Mouse (Mus musculus) heart, embryonic 16.5 days (tissue): ENCODE results near the gene Rab40b. TPM values are rescaled to one million over a fixed set of nuclear protein-coding genes. Genes with fewer than 3 reads are reported as not detected.
"Not testable (repeated sequence)": the region's sequence is repeated elsewhere in the genome, so short reads cannot be mapped to it uniquely, and the experiment has no call there.

Source experiments
- ATAC-seq: fragments of 200-750 bp; cut with Nextera tagmentation; replicated peaks from 2 replicates; pipeline ENCODE4 v1.8.0; 2017; ENCODE audit warnings: moderate number of reproducible peaks; ENCODE audit not compliant: insufficient read depth, low FRiP score; ENCODE audit errors: extremely low read depth
- H3K27ac ChIP-seq: fragments of 300-500 bp; sonication (generic); 2 replicates; pipeline ENCODE4 v1.5.1; 2014; ENCODE audit warnings: mild to moderate bottlenecking, low read length, control low read depth, moderate library complexity
- H3K27me3 ChIP-seq: fragments of 300-500 bp; sonication (generic); 2 replicates; pipeline ENCODE4 v1.6.1; 2014; ENCODE audit warnings: low read length, mixed read lengths; ENCODE audit not compliant: control insufficient read depth, insufficient read depth
- H3K36me3 ChIP-seq: fragments of 300-500 bp; sonication (generic); 2 replicates; pipeline ENCODE4 v1.6.1; 2014; ENCODE audit not compliant: control insufficient read depth, insufficient read depth
- H3K4me1 ChIP-seq: fragments of 300-500 bp; sonication (generic); 2 replicates; pipeline ENCODE4 v1.6.1; 2014; ENCODE audit warnings: low read length, mixed read lengths; ENCODE audit not compliant: control insufficient read depth, insufficient read depth
- H3K4me2 ChIP-seq: fragments of 300-500 bp; sonication (generic); 2 replicates; pipeline ENCODE4 v1.6.1; 2014; ENCODE audit warnings: low read depth, mild to moderate bottlenecking, control low read depth, low read length
- H3K4me3 ChIP-seq: fragments of 300-500 bp; sonication (generic); 2 replicates; pipeline ENCODE4 v1.5.1; 2014; ENCODE audit warnings: mild to moderate bottlenecking, control low read depth, low read length
- H3K9ac ChIP-seq: fragments of 300-500 bp; sonication (generic); 2 replicates; pipeline ENCODE4 v1.6.1; 2014; ENCODE audit warnings: low read length, control low read depth
- H3K9me3 ChIP-seq: fragments of 300-500 bp; sonication (generic); replicated peaks from 2 replicates; pipeline ENCODE4 v1.6.1; 2016; ENCODE audit warnings: low read length; ENCODE audit not compliant: control insufficient read depth
- WGBS: fragments of 180-500 bp; shearing (Covaris S2); extraction: QIAGEN DNeasy Blood & Tissue Kit; methylation state at CpG from one replicate; pipeline ENCODE4 v1.1.7; 2014; 5-methylcytosine and 5-hydroxymethylcytosine counted together
- polyA plus RNA-seq: library from polyadenylated mRNA; unstranded; fragments of >200 nt; fragmentation: Nextera tagmentation; extraction: Ambion mirVana; gene quantifications from 2 replicates; pipeline ENCODE4 v1.2.1, GENCODE M21; 2015

The Rab40b gene
- polyA plus RNA-seq, 1 experiment from 2014 or later = 7.9 TPM

DNA sequence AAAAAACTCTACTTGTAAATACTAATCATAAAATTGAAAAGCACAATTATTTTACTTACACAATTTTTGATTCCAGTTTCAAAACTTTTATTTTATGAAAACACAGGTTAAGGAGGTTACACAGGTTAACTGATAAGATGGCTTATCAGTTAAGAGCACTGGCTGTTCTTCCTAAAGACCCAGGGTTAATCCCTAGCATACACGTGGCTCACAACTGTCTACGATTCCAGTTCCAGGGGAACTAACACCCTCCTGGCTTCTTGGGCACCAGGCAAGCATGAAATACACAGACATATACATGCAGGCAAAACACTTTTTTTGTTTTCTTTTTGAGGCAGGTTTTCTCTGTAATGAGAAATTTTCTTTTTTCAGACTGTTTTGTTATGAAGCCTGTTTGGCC, 39.9 kb downstream of the Rab40b start:
- no peak overlapping the region for H3K4me2 ChIP-seq
- no peaks in the 10 kb centered on the region for H3K9me3 ChIP-seq
- ATAC-seq = no peak
- no peak overlapping the region for H3K4me3 ChIP-seq
- no peaks in the 10 kb centered on the region for H3K27me3 ChIP-seq
- H3K36me3 ChIP-seq = peaks cover 6% of the 10 kb centered on the region; the same call in 1 of the 2 replicates
- 89% methylated on average over 2 of the region's 2 CpGs for WGBS
- H3K9ac ChIP-seq = no peak overlapping the region
- H3K27ac ChIP-seq = no peak overlapping the region
- H3K4me1 ChIP-seq = peaks cover 6% of the 10 kb centered on the region

DNA sequence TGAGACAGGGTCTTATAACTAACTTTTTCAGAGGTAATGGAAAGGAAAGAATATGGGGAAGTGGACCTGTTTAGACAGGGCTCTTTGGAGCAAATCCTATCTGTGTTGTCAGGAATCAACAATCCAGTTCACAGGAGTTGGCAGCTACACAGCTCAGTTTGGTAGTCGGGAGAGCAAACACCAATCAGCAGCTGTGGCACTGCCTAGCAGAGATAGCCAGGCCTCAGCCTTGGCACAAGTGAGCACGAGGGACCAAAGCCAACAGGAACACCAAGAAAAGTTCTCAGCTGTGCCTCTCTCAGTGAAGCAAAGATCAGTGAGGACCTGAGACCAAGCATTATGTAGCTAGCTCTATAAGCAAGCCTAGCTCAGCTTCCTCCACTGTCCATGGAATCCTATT, 41.0 kb downstream of the Rab40b start:
- Histone ChIP-seq H3K27me3 (no peaks in the 10 kb centered on the region), H3K9ac (no peak overlapping the region), H3K36me3 (peaks cover 6% of the 10 kb centered on the region; the same call in 1 of the 2 replicates), H3K27ac (peak overlapping the region; percentile 52; the same call in 1 of the 2 replicates), H3K4me3 (no peak overlapping the region), H3K4me1 (no peaks in the 10 kb centered on the region), H3K4me2 (no peak overlapping the region), H3K9me3 (no peaks in the 10 kb centered on the region)
- WGBS = 37% methylated on average over 2 of the region's 2 CpGs
- peak; percentile 45; the same call in 1 of the 2 replicates for ATAC-seq

DNA sequence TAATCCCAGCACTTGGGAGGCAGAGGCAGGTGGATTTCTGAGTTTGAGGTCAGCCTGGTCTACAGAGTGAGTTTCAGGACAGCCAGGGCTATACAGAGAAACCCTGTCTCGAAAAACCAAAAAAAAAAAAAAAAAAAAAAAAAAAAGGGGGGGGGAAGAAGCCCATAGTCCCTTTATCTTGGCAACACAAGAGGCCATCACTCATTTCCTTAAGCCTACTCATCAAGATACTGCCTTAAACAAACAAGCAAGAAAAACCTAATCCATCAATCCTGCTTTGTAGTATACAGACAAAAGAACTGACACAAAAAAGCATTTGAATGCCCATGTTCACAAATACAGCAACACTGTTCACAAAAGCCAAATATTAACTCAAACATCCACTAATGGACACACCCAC, 45.6 kb downstream of the Rab40b start:
- not testable (repeated sequence) for H3K9me3 ChIP-seq, H3K9ac ChIP-seq, H3K36me3 ChIP-seq, H3K4me1 ChIP-seq, H3K27me3 ChIP-seq, H3K4me2 ChIP-seq, H3K4me3 ChIP-seq, ATAC-seq, H3K27ac ChIP-seq
- no CpG with 5 or more reads among the region's 1 CpGs for WGBS

DNA sequence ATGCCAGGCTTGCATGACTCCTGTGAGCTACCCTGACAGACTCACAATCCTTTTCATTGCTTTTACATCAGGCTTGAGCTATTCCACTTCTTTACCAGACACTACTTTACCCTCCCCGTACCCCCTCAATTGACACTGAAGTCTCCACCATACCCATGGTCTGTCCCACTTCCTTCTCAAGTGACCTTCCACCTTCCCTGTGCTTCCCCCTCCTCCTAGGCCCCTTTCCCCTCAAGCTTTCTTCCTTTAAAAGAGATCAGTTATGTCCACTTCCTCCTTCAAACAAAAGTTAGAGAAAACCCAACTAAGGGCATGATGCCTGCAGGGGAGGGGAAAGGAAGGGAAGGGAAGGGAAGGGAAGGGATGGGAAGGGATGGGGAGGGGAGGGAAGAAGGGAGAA, 47.8 kb downstream of the Rab40b start:
- H3K27ac ChIP-seq = no peak overlapping the region
- H3K4me2 ChIP-seq = no peak overlapping the region
- ATAC-seq = no peak
- no peak overlapping the region for H3K4me3 ChIP-seq
- H3K9me3 ChIP-seq = no peaks in the 10 kb centered on the region
- no peaks in the 10 kb centered on the region for H3K4me1 ChIP-seq
- peaks cover 4% of the 10 kb centered on the region; the same call in 1 of the 2 replicates for H3K36me3 ChIP-seq
- 79% methylated on average over 1 of the region's 1 CpGs for WGBS
- H3K27me3 ChIP-seq = no peaks in the 10 kb centered on the region
- no peak overlapping the region for H3K9ac ChIP-seq

DNA sequence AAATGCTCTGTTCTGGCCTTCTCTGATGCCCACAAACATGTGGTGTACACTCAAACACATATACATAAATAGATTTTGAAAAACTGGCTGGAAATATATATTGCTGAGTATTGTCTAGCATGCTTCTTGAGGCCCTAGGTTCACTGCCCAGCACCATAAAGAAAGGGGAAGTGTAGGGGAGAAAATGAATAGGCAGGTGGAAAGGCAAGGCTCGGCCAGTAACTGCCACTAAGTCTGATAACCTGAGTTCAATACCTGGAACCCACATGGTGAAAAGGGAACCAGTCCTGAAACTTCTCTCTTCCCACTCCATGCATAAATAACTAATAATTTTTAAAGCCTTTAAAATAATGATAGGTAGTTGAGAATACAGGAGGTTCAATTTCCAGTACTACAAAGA, 48.4 kb downstream of the Rab40b start:
- 89% methylated on average over 1 of the region's 1 CpGs for WGBS
- peaks cover 6% of the 10 kb centered on the region; the same call in 1 of the 2 replicates for H3K36me3 ChIP-seq
- no peak overlapping the region for H3K9ac ChIP-seq

DNA sequence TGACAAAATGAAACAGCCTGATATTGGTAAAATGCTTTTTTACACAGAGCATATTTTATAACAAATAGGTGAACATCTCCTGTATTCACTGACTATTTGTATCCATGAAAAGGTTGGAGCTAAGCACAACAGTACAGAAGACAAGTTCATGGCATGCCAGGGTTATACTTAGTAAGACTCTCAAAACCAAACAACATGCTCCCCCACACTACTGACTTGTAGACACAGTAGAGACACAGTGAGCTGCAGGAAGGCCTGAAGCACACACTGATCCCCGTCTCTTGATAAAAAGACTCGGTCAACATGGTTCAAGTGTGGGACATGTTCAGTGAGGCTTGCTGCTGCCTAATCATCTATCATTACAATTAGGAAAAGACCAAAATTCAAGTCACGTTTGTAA, 56.4 kb downstream of the Rab40b start:
- H3K27ac ChIP-seq = no peak overlapping the region
- H3K4me3 ChIP-seq = no peak overlapping the region
- WGBS = 73% methylated on average over 3 of the region's 3 CpGs
- H3K4me1 ChIP-seq = no peaks in the 10 kb centered on the region
- no peaks in the 10 kb centered on the region for H3K27me3 ChIP-seq
- H3K9me3 ChIP-seq = no peaks in the 10 kb centered on the region
- ATAC-seq = no peak
- H3K9ac ChIP-seq = no peak overlapping the region
- no peak overlapping the region for H3K4me2 ChIP-seq
- peaks cover 28% of the 10 kb centered on the region for H3K36me3 ChIP-seq

More for the DNA sequence above, 48.4 kb downstream of the Rab40b start:
- Histone ChIP-seq H3K9me3 (no peaks in the 10 kb centered on the region), H3K27me3 (no peaks in the 10 kb centered on the region), H3K27ac (no peak overlapping the region), H3K4me3 (no peak overlapping the region), H3K4me1 (no peaks in the 10 kb centered on the region), H3K4me2 (no peak overlapping the region)
- no peak for ATAC-seq

DNA sequence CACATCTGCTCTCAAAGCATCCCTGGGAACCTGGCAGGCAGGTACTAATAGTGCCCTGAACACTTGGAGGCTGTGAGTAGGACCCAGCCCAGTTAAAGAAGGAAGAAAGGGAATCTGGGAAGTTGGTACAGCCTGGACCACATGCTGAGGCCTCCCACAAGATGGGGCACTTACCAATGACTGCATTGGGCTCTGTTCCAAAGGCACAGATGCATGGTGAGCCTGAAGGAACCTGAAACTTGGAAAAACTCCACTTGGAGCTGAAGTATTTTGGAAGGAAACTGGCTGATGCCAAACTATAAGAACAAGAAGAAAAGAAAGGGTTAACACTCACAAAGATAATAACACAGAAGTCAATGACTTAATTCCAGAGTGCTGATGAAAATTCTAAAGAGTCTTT, 59.4 kb downstream of the Rab40b start:
- H3K36me3 ChIP-seq = peaks cover 19% of the 10 kb centered on the region
- no peaks in the 10 kb centered on the region for H3K9me3 ChIP-seq
- no peak for ATAC-seq
- H3K4me2 ChIP-seq = no peak overlapping the region
- H3K4me3 ChIP-seq = no peak overlapping the region
- H3K27ac ChIP-seq = no peak overlapping the region
- H3K27me3 ChIP-seq = no peaks in the 10 kb centered on the region
- H3K9ac ChIP-seq = no peak overlapping the region
- H3K4me1 ChIP-seq = no peaks in the 10 kb centered on the region

DNA sequence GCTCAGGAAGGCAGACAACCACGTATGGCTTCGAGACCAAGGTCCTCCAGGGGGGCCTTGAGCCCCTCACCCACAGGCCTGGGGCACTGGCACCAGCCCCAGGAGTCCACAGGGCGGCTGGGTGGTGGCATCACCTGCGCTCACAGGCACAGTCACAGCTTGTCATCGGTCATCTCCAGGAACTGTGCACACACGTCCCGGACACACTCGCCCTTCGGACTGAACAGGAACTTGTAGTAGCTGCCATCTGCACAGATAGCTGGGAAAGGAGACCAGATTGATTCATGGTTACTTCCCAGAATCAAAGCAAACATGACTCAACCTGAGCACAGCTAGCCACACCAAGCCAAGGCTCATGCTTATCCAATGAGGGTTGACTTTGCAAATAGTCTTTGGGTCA, 59.8 kb downstream of the Rab40b start:
- Histone ChIP-seq H3K4me1 (no peaks in the 10 kb centered on the region), H3K27ac (no peak overlapping the region), H3K9me3 (no peaks in the 10 kb centered on the region), H3K4me3 (no peak overlapping the region), H3K36me3 (peaks cover 19% of the 10 kb centered on the region), H3K4me2 (no peak overlapping the region), H3K9ac (no peak overlapping the region), H3K27me3 (no peaks in the 10 kb centered on the region)
- 91% methylated on average over 9 of the region's 9 CpGs for WGBS
- ATAC-seq = no peak

DNA sequence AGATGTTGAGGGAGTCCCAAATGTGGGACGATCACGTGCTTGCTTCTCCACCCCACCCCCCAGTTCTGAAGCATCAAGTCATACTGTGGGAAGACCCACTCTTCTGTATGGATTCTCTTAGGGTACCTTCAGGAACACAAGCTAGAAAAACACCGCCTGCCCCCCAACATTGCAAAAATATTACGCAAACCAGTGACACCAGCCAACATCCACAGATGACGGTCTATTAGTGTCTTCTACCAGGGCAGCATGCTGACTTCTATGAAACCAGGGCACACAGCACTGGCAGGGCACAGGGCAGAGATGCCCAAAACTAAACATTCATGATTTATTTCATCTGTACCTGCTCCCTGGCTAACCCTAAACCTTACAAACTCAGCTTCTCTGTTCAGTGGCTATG, 61.4 kb downstream of the Rab40b start:
- Histone ChIP-seq H3K9ac (no peak overlapping the region), H3K9me3 (no peaks in the 10 kb centered on the region), H3K4me2 (no peak overlapping the region), H3K4me3 (no peak overlapping the region), H3K4me1 (no peaks in the 10 kb centered on the region), H3K27me3 (no peaks in the 10 kb centered on the region), H3K36me3 (peaks cover 20% of the 10 kb centered on the region), H3K27ac (no peak overlapping the region)
- WGBS = 96% methylated on average over 5 of the region's 5 CpGs
- ATAC-seq = no peak

DNA sequence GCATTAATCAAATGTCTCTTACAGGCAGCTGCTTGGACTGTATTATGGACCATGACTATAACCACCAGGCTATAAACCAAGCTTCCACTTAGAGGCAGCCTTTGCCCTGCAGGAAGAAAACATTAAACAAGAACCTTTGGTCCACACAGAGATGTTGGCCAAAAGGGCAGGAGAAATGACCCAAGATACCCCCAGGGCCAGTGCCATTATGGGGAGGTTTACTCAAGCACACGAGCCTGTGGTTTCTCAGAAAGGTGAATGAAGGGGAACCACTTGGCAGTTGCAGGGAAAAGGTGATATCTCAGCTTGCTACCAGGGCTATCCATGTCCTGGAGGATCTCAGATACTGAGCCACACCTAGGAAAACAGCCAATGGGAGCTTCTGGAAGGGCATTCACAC, 62.0 kb downstream of the Rab40b start:
- H3K9me3 ChIP-seq = 0 out of 2 replicates have a peak, but pooled peaks cover 3% of the 10 kb centered on the region
- no peak overlapping the region for H3K9ac ChIP-seq
- H3K27ac ChIP-seq = no peak overlapping the region
- no peaks in the 10 kb centered on the region for H3K27me3 ChIP-seq
- no peaks in the 10 kb centered on the region for H3K4me1 ChIP-seq
- no peak overlapping the region for H3K4me3 ChIP-seq
- no peak overlapping the region for H3K4me2 ChIP-seq
- 81% methylated on average over 1 of the region's 1 CpGs for WGBS
- H3K36me3 ChIP-seq = peaks cover 27% of the 10 kb centered on the region
- no peak for ATAC-seq
